Mouse (Mus musculus): ENCODE results near the gene Vmn1r223. TPM values are rescaled to one million over a fixed set of nuclear protein-coding genes. Genes with fewer than 3 reads are reported as not detected.

Gene Vmn1r223
- not detected for polyA plus RNA-seq (2014; fragmentation: Illumina TruSeq; extraction: RNeasy Lipid Tissue Mini Kit (QIAGEN cat#74804); ENCODE audit: insufficient read depth, low read depth, low replicate concordance)

GRCm38 (mm10) chr13:23246834-23247233, at the start of gene Vmn1r223:
Gene Vmn1r223, plus strand, starts transcription at chr13:23247134.

GRCm38 (mm10) chr13:23213827-23214226, 33.1 kb upstream of the Vmn1r223 start, which contains the start of gene Vmn1r221:
Gene Vmn1r221, plus strand, starts transcription at chr13:23214127.

GRCm38 (mm10) chr13:23235847-23236246, 11.1 kb upstream of the Vmn1r223 start, which contains the start of gene Vmn1r222:
Gene Vmn1r222, minus strand, starts transcription at chr13:23235947.

Other genes with a start within 250 kb of the Vmn1r223 start
- gene Vmn1r213, start 239.5 kb upstream of the Vmn1r223 start, polyA plus RNA-seq (2014; fragmentation: Illumina TruSeq; extraction: RNeasy Lipid Tissue Mini Kit (QIAGEN cat#74804); ENCODE audit: insufficient read depth, low read depth, low replicate concordance), result not detected
- gene Vmn1r214, start 216.7 kb upstream of the Vmn1r223 start, polyA plus RNA-seq (2014; fragmentation: Illumina TruSeq; extraction: RNeasy Lipid Tissue Mini Kit (QIAGEN cat#74804); ENCODE audit: insufficient read depth, low read depth, low replicate concordance), result not detected
- gene Vmn1r215, start 179.1 kb upstream of the Vmn1r223 start, polyA plus RNA-seq (2014; fragmentation: Illumina TruSeq; extraction: RNeasy Lipid Tissue Mini Kit (QIAGEN cat#74804); ENCODE audit: insufficient read depth, low read depth, low replicate concordance), result not detected
- not detected for gene Vmn1r217, start 128.9 kb upstream of the Vmn1r223 start, polyA plus RNA-seq (2014; fragmentation: Illumina TruSeq; extraction: RNeasy Lipid Tissue Mini Kit (QIAGEN cat#74804); ENCODE audit: insufficient read depth, low read depth, low replicate concordance)
- gene Vmn1r218, start 114.0 kb upstream of the Vmn1r223 start, polyA plus RNA-seq (2014; fragmentation: Illumina TruSeq; extraction: RNeasy Lipid Tissue Mini Kit (QIAGEN cat#74804); ENCODE audit: insufficient read depth, low read depth, low replicate concordance), result not detected
- gene Vmn1r219, start 87.8 kb upstream of the Vmn1r223 start, polyA plus RNA-seq (2014; fragmentation: Illumina TruSeq; extraction: RNeasy Lipid Tissue Mini Kit (QIAGEN cat#74804); ENCODE audit: insufficient read depth, low read depth, low replicate concordance), result not detected
- gene Vmn1r220, start 59.2 kb upstream of the Vmn1r223 start, polyA plus RNA-seq (2014; fragmentation: Illumina TruSeq; extraction: RNeasy Lipid Tissue Mini Kit (QIAGEN cat#74804); ENCODE audit: insufficient read depth, low read depth, low replicate concordance), result not detected
- not detected for gene Vmn1r221, start 33.0 kb upstream of the Vmn1r223 start, polyA plus RNA-seq (2014; fragmentation: Illumina TruSeq; extraction: RNeasy Lipid Tissue Mini Kit (QIAGEN cat#74804); ENCODE audit: insufficient read depth, low read depth, low replicate concordance)
- not detected for gene Vmn1r222, start 11.2 kb upstream of the Vmn1r223 start, polyA plus RNA-seq (2014; fragmentation: Illumina TruSeq; extraction: RNeasy Lipid Tissue Mini Kit (QIAGEN cat#74804); ENCODE audit: insufficient read depth, low read depth, low replicate concordance)
- gene Zfp322a, start 122.1 kb downstream of the Vmn1r223 start, polyA plus RNA-seq (2014; fragmentation: Illumina TruSeq; extraction: RNeasy Lipid Tissue Mini Kit (QIAGEN cat#74804); ENCODE audit: insufficient read depth, low read depth, low replicate concordance), result 7.0 TPM
- gene Abt1, start 176.7 kb downstream of the Vmn1r223 start, polyA plus RNA-seq (2014; fragmentation: Illumina TruSeq; extraction: RNeasy Lipid Tissue Mini Kit (QIAGEN cat#74804); ENCODE audit: insufficient read depth, low read depth, low replicate concordance), result 4.5 TPM
- not detected for gene Btn1a1, start 218.8 kb downstream of the Vmn1r223 start, polyA plus RNA-seq (2014; fragmentation: Illumina TruSeq; extraction: RNeasy Lipid Tissue Mini Kit (QIAGEN cat#74804); ENCODE audit: insufficient read depth, low read depth, low replicate concordance)
- not detected for gene Btn2a2, start 241.7 kb downstream of the Vmn1r223 start, polyA plus RNA-seq (2014; fragmentation: Illumina TruSeq; extraction: RNeasy Lipid Tissue Mini Kit (QIAGEN cat#74804); ENCODE audit: insufficient read depth, low read depth, low replicate concordance)